Mouse (Mus musculus) midbrain, embryonic 16.5 days (tissue): ENCODE measurements at regions not wholly inside any gene's neighbourhood (a gene's known extent, or its start where the extent isn't known, plus 50 kb on each side); places are given as distances from the start of the nearest gene placed in this dataset.
"Not testable (repeated sequence)": the region's sequence is repeated elsewhere in the genome, so short reads cannot be mapped to it uniquely, and the experiment has no call there.

Experiments
- ATAC-seq: fragments of 200-750 bp; cut with Nextera tagmentation; 2 replicates; pipeline ENCODE4 v1.8.0; 2017; ENCODE audit warnings: moderate TSS enrichment
- H3K27ac ChIP-seq: fragments of 300-500 bp; sonication (generic); 2 replicates; pipeline ENCODE4 v1.5.1; 2014; ENCODE audit warnings: mild to moderate bottlenecking, low read length, mixed read lengths
- H3K27me3 ChIP-seq: fragments of 300-500 bp; sonication (generic); 2 replicates; pipeline ENCODE4 v1.6.1; 2014; ENCODE audit warnings: low read depth, low read length, mixed read lengths; ENCODE audit not compliant: control insufficient read depth, insufficient read depth
- H3K36me3 ChIP-seq: fragments of 300-500 bp; sonication (generic); 2 replicates; pipeline ENCODE4 v1.6.1; 2014; ENCODE audit warnings: mild to moderate bottlenecking, low read length, moderate library complexity, mixed read lengths; ENCODE audit not compliant: control insufficient read depth, insufficient read depth
- H3K4me1 ChIP-seq: fragments of 300-500 bp; sonication (generic); 2 replicates; pipeline ENCODE4 v1.6.1; 2014; ENCODE audit warnings: mild to moderate bottlenecking, low read length, mixed read lengths; ENCODE audit not compliant: control insufficient read depth, insufficient read depth
- H3K4me2 ChIP-seq: fragments of 300-500 bp; sonication (generic); 2 replicates; pipeline ENCODE4 v1.6.1; 2014; ENCODE audit warnings: mild to moderate bottlenecking, low read length, mixed read lengths
- H3K4me3 ChIP-seq: fragments of 300-500 bp; sonication (generic); 2 replicates; pipeline ENCODE4 v1.5.1; 2014; ENCODE audit warnings: low read depth, mild to moderate bottlenecking, low read length, moderate library complexity, mixed read lengths
- H3K9ac ChIP-seq: fragments of 300-500 bp; sonication (generic); 2 replicates; pipeline ENCODE4 v1.6.1; 2014; ENCODE audit warnings: low read depth, low read length, mixed read lengths
- H3K9me3 ChIP-seq: fragments of 300-500 bp; sonication (generic); replicated peaks from 2 replicates; pipeline ENCODE4 v1.6.1; 2014; ENCODE audit warnings: mild to moderate bottlenecking, low read length, mixed read lengths; ENCODE audit not compliant: control insufficient read depth, poor library complexity, severe bottlenecking
- WGBS: fragments of 180-500 bp; shearing (Covaris S2); extraction: QIAGEN DNeasy Blood & Tissue Kit; methylation state at CpG from one replicate; pipeline ENCODE4 v1.1.7; 2014; 5-methylcytosine and 5-hydroxymethylcytosine counted together

DNA sequence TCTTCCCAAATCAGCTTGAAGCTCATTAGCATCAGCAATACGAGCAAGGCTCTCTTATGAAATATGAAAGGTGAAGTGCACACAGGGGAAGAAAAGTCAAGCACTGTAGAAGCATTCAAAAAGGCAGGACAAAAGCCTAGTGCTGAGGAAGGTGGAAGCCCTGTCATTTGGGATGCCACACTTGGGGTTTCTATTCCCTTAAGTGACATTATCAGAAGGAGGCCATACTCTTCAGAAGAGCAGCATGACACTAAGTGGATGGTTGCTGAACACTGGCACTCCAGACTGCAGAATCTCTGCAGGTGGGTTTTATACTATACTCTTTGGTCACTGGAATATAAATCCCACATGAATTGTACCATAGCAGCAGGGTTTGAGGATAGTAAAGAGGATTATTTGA is 120.4 kb upstream of the Pcsk1 start:
- Histone ChIP-seq H3K4me2 (no peak overlapping the region), H3K4me1 (no peaks in the 10 kb centered on the region), H3K27ac (no peak overlapping the region), H3K4me3 (no peak overlapping the region), H3K9me3 (no peaks in the 10 kb centered on the region), H3K27me3 (no peaks in the 10 kb centered on the region), H3K9ac (no peak overlapping the region), H3K36me3 (no peaks in the 10 kb centered on the region)
- ATAC-seq, result peak; percentile 67; the same call in 1 of the 2 replicates
- WGBS, result 26% methylated on average over 1 of the region's 1 CpGs

DNA sequence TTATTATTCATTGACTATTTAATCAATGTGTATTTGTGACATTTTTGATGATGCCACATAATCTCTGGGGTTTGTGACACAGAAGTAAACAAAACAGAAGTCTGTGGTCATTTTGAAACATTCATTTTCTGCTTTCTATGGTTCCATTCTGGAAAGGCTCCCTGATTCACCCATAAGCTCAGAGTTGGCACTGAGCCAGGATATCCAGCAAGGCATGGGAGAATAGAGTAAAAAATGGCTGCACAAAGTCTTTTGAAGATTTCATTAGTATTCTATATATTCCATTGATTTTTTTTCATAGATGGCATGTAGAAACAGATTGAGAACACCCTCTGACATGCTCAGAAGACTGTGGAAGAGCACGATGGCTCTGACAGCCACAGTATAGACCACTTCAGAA is 133.8 kb upstream of the Pcsk1 start:
- no peak overlapping the region for H3K27ac ChIP-seq
- H3K36me3 ChIP-seq, result no peaks in the 10 kb centered on the region
- H3K9me3 ChIP-seq, result no peaks in the 10 kb centered on the region
- no peak overlapping the region for H3K4me2 ChIP-seq
- H3K27me3 ChIP-seq, result no peaks in the 10 kb centered on the region
- no peak overlapping the region for H3K9ac ChIP-seq
- ATAC-seq, result no peak
- WGBS, result 32% methylated on average over 1 of the region's 1 CpGs
- no peaks in the 10 kb centered on the region for H3K4me1 ChIP-seq
- no peak overlapping the region for H3K4me3 ChIP-seq

DNA sequence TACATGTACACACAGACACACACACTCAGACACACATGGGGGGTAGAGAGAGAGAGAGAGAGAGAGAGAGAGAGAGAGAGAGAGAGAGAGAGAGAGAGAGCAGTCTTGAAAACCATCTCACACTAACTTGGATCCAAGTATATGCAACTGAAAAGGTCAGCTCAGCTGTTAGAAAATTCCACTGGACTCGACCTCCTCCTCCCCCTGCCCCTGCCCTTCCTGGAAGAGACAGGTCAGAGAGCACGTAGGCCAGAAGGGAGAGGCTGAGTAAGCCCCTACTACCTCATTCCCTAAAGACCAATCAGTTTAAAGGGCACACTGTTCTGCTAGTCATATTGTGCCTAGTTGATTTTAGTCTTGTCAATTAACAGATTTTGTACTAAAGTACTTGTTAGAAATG is 105.0 kb upstream of the Cast start:
- not testable (repeated sequence) for H3K27me3 ChIP-seq, H3K9ac ChIP-seq, H3K9me3 ChIP-seq, H3K27ac ChIP-seq, H3K4me2 ChIP-seq, H3K4me3 ChIP-seq, H3K4me1 ChIP-seq, H3K36me3 ChIP-seq, ATAC-seq
- WGBS, result 40% methylated on average over 2 of the region's 2 CpGs

DNA sequence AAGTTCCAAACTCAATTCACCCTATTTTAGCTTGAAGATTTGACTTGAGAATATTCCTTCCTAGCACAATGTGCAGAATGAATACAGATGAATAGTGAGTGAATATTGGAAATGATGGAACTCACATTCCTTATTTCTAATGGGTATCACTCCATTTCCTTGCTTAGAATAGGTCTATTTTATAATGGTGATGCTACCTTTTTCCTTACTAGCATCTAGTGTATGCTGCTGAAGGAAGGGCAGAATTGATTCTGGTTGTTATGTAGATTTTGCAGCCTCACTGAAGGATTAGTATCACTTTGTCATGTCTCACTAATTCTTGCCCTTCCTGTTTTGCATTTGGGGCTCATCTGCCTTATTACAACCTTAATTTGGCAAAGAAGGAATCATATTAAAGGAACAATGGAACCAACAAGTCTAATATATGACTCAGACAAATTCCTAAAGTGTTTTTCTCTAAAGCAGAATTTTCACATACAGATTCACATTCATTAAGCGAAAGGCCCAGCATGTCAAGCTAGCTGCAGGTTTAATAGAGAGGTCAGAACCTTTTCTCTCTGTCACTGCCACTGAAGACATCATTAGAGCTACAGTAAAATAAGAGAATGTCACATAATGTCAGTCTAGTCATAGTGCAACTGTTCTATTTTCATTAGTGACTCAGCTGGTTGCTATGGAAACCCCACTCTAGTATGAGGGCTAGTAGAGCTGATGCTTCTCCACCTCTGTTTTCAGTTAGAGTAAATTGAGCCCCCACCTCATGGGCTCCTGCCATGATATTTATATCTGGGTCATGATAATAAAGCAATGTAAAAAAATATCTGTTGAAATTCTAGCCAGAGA is 94.8 kb upstream of the Cast start:
- no peaks in the 10 kb centered on the region for H3K36me3 ChIP-seq
- H3K4me1 ChIP-seq, result peaks cover 5% of the 10 kb centered on the region
- no peak overlapping the region for H3K9ac ChIP-seq
- no peak overlapping the region for H3K4me3 ChIP-seq
- H3K27me3 ChIP-seq, result no peaks in the 10 kb centered on the region
- ATAC-seq, result peak; percentile 96
- H3K27ac ChIP-seq, result peak overlapping the region; percentile 47
- WGBS, result 62% methylated on average over 1 of the region's 1 CpGs
- H3K4me2 ChIP-seq, result no peak overlapping the region
- H3K9me3 ChIP-seq, result no peaks in the 10 kb centered on the region

DNA sequence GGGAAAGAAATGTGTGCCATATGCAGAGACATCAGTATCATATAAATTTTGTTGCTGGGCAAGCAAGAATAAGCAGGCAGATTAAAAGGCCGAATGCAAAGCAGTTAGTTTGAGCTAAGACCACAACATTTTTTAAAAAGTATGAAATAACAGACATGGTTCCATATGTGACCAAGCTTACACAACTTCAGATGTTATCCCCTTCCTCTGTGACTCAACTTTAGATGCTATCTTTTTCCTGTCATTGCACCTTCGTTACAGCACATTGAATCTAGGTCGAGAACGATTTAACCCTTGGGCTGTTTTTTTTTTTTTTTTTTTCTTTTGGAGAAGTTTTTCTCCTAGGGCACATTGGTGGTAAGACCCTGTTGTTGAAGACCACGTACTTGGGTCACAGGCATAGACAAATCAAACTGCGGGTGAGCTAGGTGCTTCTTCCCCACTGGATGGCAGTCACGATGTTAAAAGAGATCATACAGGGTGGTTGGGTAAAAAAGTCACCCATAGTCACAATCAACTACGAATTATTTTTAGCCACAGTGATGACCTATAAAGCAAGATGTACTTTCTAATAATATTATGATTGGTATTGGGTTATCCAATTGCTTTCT is 81.4 kb upstream of the Cast start:
- 85% methylated on average over 8 of the region's 8 CpGs for WGBS
- Histone ChIP-seq H3K9ac (no peak overlapping the region), H3K27me3 (no peaks in the 10 kb centered on the region), H3K9me3 (no peaks in the 10 kb centered on the region), H3K4me3 (no peak overlapping the region), H3K4me2 (no peak overlapping the region), H3K36me3 (no peaks in the 10 kb centered on the region), H3K27ac (no peak overlapping the region), H3K4me1 (no peaks in the 10 kb centered on the region)
- no peak for ATAC-seq

DNA sequence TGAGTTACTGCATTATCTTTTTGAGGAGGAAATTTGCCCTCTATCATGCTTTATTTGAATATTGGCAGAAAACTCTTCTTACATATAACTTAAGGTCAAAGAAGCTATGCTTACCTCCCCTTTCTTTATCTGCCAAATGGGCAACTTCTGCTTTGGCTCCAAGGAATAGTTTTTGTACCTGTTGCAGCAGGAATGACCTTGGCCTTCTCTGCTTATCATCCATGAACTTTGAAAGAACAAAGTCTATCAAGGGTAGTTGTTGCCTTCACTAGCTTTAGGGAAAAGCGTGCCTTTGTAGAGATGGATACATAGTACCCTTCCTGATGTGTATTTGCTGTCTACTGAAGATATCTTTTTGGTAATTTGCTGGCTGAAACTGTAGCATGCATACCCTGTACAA is 59.1 kb upstream of the Cast start:
- no peaks in the 10 kb centered on the region for H3K4me1 ChIP-seq
- H3K27ac ChIP-seq, result no peak overlapping the region
- no peaks in the 10 kb centered on the region for H3K36me3 ChIP-seq
- ATAC-seq, result no peak
- no peaks in the 10 kb centered on the region for H3K9me3 ChIP-seq
- H3K4me2 ChIP-seq, result no peak overlapping the region
- H3K27me3 ChIP-seq, result no peaks in the 10 kb centered on the region
- 89% methylated on average over 1 of the region's 1 CpGs for WGBS
- no peak overlapping the region for H3K4me3 ChIP-seq
- no peak overlapping the region for H3K9ac ChIP-seq

DNA sequence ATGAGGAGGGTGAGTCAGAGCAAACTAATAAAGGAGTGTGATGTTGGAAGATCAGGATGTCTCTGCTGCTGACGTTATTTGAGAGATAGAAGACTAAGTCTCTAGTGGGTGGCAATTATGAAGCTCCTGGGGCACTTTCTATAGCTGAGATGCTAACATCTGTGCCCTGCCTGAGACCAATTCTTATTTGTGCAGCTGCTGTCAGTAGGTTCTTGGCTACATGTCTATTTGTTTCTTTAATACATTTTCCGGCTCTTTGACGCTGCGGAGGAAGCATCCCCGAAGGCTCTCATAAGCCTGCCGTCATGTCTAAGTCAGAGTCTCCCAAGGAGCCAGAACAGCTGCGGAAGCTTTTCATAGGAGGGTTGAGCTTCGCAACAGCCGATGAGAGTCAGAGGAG is 55.4 kb upstream of the Cast start:
- WGBS, result 82% methylated on average over 9 of the region's 9 CpGs
- Histone ChIP-seq H3K27me3 (no peaks in the 10 kb centered on the region), H3K9me3 (no peaks in the 10 kb centered on the region)

DNA sequence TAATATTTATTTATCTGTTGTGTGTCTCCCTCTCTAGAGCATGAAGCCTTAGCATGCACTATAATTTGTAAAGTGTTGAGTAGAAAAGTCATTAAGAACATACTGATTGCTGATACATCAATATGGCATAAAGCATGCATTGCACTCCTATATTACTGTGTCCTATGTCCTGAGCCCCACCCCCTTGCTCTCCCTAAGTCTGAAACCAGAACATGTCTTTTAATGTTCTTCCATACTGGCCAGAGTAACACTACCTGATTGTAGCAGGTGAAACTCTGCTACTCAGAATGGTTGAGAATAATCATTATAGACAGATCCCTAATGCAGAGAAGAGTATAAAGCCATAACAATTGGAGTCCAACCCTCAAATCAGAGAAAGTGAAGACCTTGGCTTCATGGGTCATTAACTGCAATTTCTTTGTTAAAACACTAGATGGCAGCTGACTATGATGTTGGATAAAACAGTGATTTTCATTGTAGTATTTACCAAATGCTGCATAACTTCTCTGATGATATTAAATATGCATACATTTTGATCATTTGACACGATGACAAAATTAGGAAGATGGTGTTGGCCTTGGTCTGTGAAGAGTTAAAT is 52.9 kb upstream of the Cast start:
- no peak overlapping the region for H3K27ac ChIP-seq
- ATAC-seq, result peak; percentile 60

More for the DNA sequence above, 55.4 kb upstream of the Cast start:
- ATAC-seq, result no peak
- no peak overlapping the region for H3K9ac ChIP-seq
- no peaks in the 10 kb centered on the region for H3K36me3 ChIP-seq
- no peak overlapping the region for H3K4me2 ChIP-seq
- H3K27ac ChIP-seq, result no peak overlapping the region
- no peaks in the 10 kb centered on the region for H3K4me1 ChIP-seq
- no peak overlapping the region for H3K4me3 ChIP-seq

More for the DNA sequence above, 52.9 kb upstream of the Cast start:
- no peaks in the 10 kb centered on the region for H3K9me3 ChIP-seq
- no peak overlapping the region for H3K4me3 ChIP-seq
- H3K27me3 ChIP-seq, result no peaks in the 10 kb centered on the region
- 5% methylated on average over 1 of the region's 1 CpGs for WGBS
- no peaks in the 10 kb centered on the region for H3K4me1 ChIP-seq
- no peak overlapping the region for H3K9ac ChIP-seq
- H3K4me2 ChIP-seq, result no peak overlapping the region
- H3K36me3 ChIP-seq, result no peaks in the 10 kb centered on the region
